18 mouse cellular contexts compared by ENCODE assay signal in genomic region chr13:15130249-15130648, GRCm38 (mm10).
DNase-seq lines count a peak whose midpoint lies in the region; ATAC-seq and TF ChIP-seq lines count a peak whose summit lies in the region.
"Had no signal": no experiment of that assay in that cellular context is flagged by ENCODE, and none has a peak within 500 bp of the region (broad histone marks: within the 10 kb centered on the region; RNA-seq: fewer than 3 reads in every experiment).

No protein-coding gene starts in this region.

- no peak for TF ChIP-seq POLR2A in kidney, adult 2 months (IDR thresholded peaks at IDR 0.05; ENCODE audit: low read depth, low read length)
- TF ChIP-seq POLR2A in lung, adult 2 months (IDR thresholded peaks at IDR 0.05; ENCODE audit: borderline replicate concordance, extremely low read depth, low read depth, low read length) = no peak

- no peaks in the 10 kb centered on the region for H3K9me3 ChIP-seq in forebrain, embryonic 15.5 days
- no peaks in the 10 kb centered on the region for H3K9me3 ChIP-seq in forebrain, embryonic 13.5 days (replicated peaks)
- H3K9me3 ChIP-seq in kidney, postnatal 0 days (replicated peaks; ENCODE audit: low read length) = no peaks in the 10 kb centered on the region
- no peaks in the 10 kb centered on the region for H3K9me3 ChIP-seq in lung, embryonic 16.5 days (ENCODE audit: control insufficient read depth, low read length)
- H3K9me3 ChIP-seq: embryonic facial prominence, embryonic 13.5 days; limb, embryonic 12.5 days; midbrain, embryonic 13.5 days had no signal

- 83% methylated on average over 2 of the region's 2 CpGs for WGBS in forebrain, embryonic 15.5 days
- WGBS in forebrain, embryonic 13.5 days = 90% methylated on average over 2 of the region's 2 CpGs
- WGBS in kidney, postnatal 0 days = 39% methylated on average over 2 of the region's 2 CpGs
- 59% methylated on average over 2 of the region's 2 CpGs for WGBS in kidney, adult 2 months
- whole genome bisulfite sequencing in lung, embryonic 16.5 days = 24% methylated on average over 2 of the region's 2 CpGs
- WGBS in lung, adult 2 months = 56% methylated on average over 2 of the region's 2 CpGs

- H3K36me3 ChIP-seq in forebrain, embryonic 15.5 days = no peaks in the 10 kb centered on the region
- no peaks in the 10 kb centered on the region for H3K36me3 ChIP-seq in forebrain, embryonic 13.5 days (ENCODE audit: poor library complexity, severe bottlenecking)
- H3K36me3 ChIP-seq in kidney, postnatal 0 days (ENCODE audit: insufficient read depth, low read length) = no peaks in the 10 kb centered on the region
- H3K36me3 ChIP-seq in kidney, adult 2 months (ENCODE audit: control insufficient read depth, insufficient read depth, low read length) = no peaks in the 10 kb centered on the region
- H3K36me3 ChIP-seq in lung, embryonic 16.5 days (ENCODE audit: control insufficient read depth, insufficient read depth, low read length) = no peaks in the 10 kb centered on the region
- H3K36me3 ChIP-seq: embryonic facial prominence, embryonic 13.5 days; limb, embryonic 12.5 days; midbrain, embryonic 13.5 days had no signal

- H3K9ac ChIP-seq in forebrain, embryonic 15.5 days (replicated peaks) = no peak overlapping the region
- H3K9ac ChIP-seq in forebrain, embryonic 13.5 days = no peak overlapping the region
- H3K9ac ChIP-seq in kidney, postnatal 0 days (ENCODE audit: low read depth, low read length) = no peak overlapping the region
- no peak overlapping the region for H3K9ac ChIP-seq in lung, embryonic 16.5 days (ENCODE audit: low read length)
- H3K9ac ChIP-seq: embryonic facial prominence, embryonic 13.5 days; limb, embryonic 12.5 days; midbrain, embryonic 13.5 days had no signal

- H3K27ac ChIP-seq in forebrain, embryonic 15.5 days (replicated peaks) = no peak overlapping the region
- H3K27ac ChIP-seq in forebrain, embryonic 13.5 days = no peak overlapping the region
- H3K27ac ChIP-seq in kidney, postnatal 0 days = no peak overlapping the region
- H3K27ac ChIP-seq in kidney, adult 2 months (ENCODE audit: insufficient read depth, low read depth, low read length) = no peak overlapping the region
- no peak overlapping the region for H3K27ac ChIP-seq in lung, embryonic 16.5 days (ENCODE audit: low read length)
- H3K27ac ChIP-seq: embryonic facial prominence, embryonic 13.5 days; gastrocnemius, adult 2 months; limb, embryonic 12.5 days; midbrain, embryonic 13.5 days had no signal

- H3K4me1 ChIP-seq in forebrain, embryonic 15.5 days = no peaks in the 10 kb centered on the region
- H3K4me1 ChIP-seq in forebrain, embryonic 13.5 days = no peaks in the 10 kb centered on the region
- no peaks in the 10 kb centered on the region for H3K4me1 ChIP-seq in kidney, postnatal 0 days (replicated peaks; ENCODE audit: insufficient read depth, low read length)
- no peaks in the 10 kb centered on the region for H3K4me1 ChIP-seq in kidney, adult 2 months (ENCODE audit: control insufficient read depth, insufficient read depth, low read length)
- peaks cover 5% of the 10 kb centered on the region; the same call in 1 of the 2 replicates for H3K4me1 ChIP-seq in lung, embryonic 16.5 days (replicated peaks; ENCODE audit: control insufficient read depth, insufficient read depth, low read length)
- no peaks in the 10 kb centered on the region for H3K4me1 ChIP-seq in lung, adult 2 months (ENCODE audit: control insufficient read depth, insufficient read depth, low read length)
- H3K4me1 ChIP-seq: embryonic facial prominence, embryonic 13.5 days; limb, embryonic 12.5 days; midbrain, embryonic 13.5 days had no signal

- no peak overlapping the region for H3K4me3 ChIP-seq in forebrain, embryonic 15.5 days
- no peak overlapping the region for H3K4me3 ChIP-seq in forebrain, embryonic 13.5 days
- H3K4me3 ChIP-seq in kidney, postnatal 0 days (replicated peaks; ENCODE audit: low read depth, low read length) = no peak overlapping the region
- H3K4me3 ChIP-seq in kidney, adult 2 months (ENCODE audit: insufficient read depth, low read depth, low read length) = no peak overlapping the region
- H3K4me3 ChIP-seq in lung, embryonic 16.5 days (ENCODE audit: low read length) = no peak overlapping the region
- no peak overlapping the region for H3K4me3 ChIP-seq in lung, adult 2 months (replicated peaks; ENCODE audit: extremely low read depth, low read depth, low read length)
- H3K4me3 ChIP-seq: embryonic facial prominence, embryonic 13.5 days; gastrocnemius, adult 2 months; limb, embryonic 12.5 days; midbrain, embryonic 13.5 days had no signal

- peak; percentile 74 for DNase-seq in kidney, postnatal 0 days (ENCODE audit: low spot score)
- no peak for DNase-seq in kidney, adult 2 months
- no peak for DNase-seq in lung, adult 2 months
- peak; percentile 24 to 51 for DNase-seq in left cerebral cortex, postnatal 25 days (ENCODE audit: low spot score in 2 of 2)
- no peak for DNase-seq in heart, adult 18-20 months
- DNase-seq: adrenal gland, adult 8-10 months; cerebellum, postnatal 36 days; gastrocnemius, adult 2 months; heart, postnatal 36 days; kidney, adult 8-10 months; lung, postnatal 36 days; thymus, postnatal 25 days had no signal

- 0 out of 2 replicates have a peak, but pooled peaks have one; percentile 26 for ATAC-seq in forebrain, embryonic 15.5 days (replicated peaks)
- no peak for ATAC-seq in forebrain, embryonic 13.5 days
- no peak for ATAC-seq in kidney, postnatal 0 days (replicated peaks; ENCODE audit: low FRiP score, low read depth)
- peak; percentile 98 for ATAC-seq in lung, embryonic 16.5 days (ENCODE audit: low read depth)
- ATAC-seq: midbrain, embryonic 13.5 days had no signal

- no peak overlapping the region for H3K4me2 ChIP-seq in forebrain, embryonic 15.5 days (replicated peaks)
- H3K4me2 ChIP-seq in forebrain, embryonic 13.5 days = no peak overlapping the region
- no peak overlapping the region for H3K4me2 ChIP-seq in kidney, postnatal 0 days (ENCODE audit: low read length)
- no peak overlapping the region for H3K4me2 ChIP-seq in lung, embryonic 16.5 days (ENCODE audit: low read depth, low read length)
- H3K4me2 ChIP-seq: embryonic facial prominence, embryonic 13.5 days; limb, embryonic 12.5 days; midbrain, embryonic 13.5 days had no signal

- no peaks in the 10 kb centered on the region for H3K27me3 ChIP-seq in forebrain, embryonic 15.5 days
- no peaks in the 10 kb centered on the region for H3K27me3 ChIP-seq in forebrain, embryonic 13.5 days
- H3K27me3 ChIP-seq in kidney, postnatal 0 days (ENCODE audit: insufficient read depth, low read length) = no peaks in the 10 kb centered on the region
- no peaks in the 10 kb centered on the region for H3K27me3 ChIP-seq in kidney, adult 2 months (replicated peaks; ENCODE audit: control insufficient read depth, insufficient read depth, low read length)
- H3K27me3 ChIP-seq in lung, embryonic 16.5 days (ENCODE audit: control insufficient read depth, insufficient read depth, low read depth, low read length) = no peaks in the 10 kb centered on the region
- H3K27me3 ChIP-seq: embryonic facial prominence, embryonic 13.5 days; limb, embryonic 12.5 days; midbrain, embryonic 13.5 days had no signal

- intact Hi-C loops in left cerebral cortex, postnatal 25 days (cut with DNase I) = no loop called here

- TF ChIP-seq CTCF in kidney, postnatal 0 days (IDR thresholded peaks at IDR 0.05; ENCODE audit: low read depth) = no peak
- no peak for TF ChIP-seq CTCF in kidney, adult 2 months (conservative IDR thresholded peaks at IDR 0.05; ENCODE audit: insufficient read depth, insufficient read length, low read depth, low read length)
- no peak for TF ChIP-seq CTCF in lung, adult 2 months (IDR thresholded peaks at IDR 0.05; ENCODE audit: insufficient read depth, low read length)

Comparison
In these comparisons a context has a peak if more than half of its experiments do, and no peak if none do; other contexts are left out.
1. ATAC-seq: peak in forebrain, embryonic 15.5 days (single experiment) and lung, embryonic 16.5 days (single experiment); none in forebrain, embryonic 13.5 days (single experiment) and kidney, postnatal 0 days (single experiment).
2. DNase-seq: peak in kidney, postnatal 0 days (single experiment) and left cerebral cortex, postnatal 25 days (2 of 2); none in kidney, adult 2 months (single experiment), lung, adult 2 months (single experiment) and heart, adult 18-20 months (0 of 2).